Mouse (Mus musculus): ENCODE measurements around the gene Sugp2.

DNA sequence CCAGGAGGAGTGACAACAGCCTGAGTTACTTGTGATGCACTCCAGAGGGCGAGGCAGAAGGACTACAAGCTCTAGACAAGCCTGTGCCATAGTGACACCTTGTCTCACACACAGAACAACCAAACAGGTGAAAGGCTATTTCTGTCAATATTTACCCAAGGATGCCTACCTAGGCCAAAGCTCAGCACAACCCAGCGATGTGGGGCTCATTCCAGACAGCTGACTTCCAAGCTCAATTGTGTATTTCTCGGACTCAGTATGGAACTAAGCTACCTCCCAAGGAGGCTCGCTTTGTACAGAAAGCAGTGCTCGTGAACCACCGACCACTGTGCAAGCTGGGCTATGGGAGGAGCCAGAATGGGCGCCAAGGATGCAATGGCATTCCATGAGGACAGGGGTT is 36.4 kb upstream of the Sugp2 start:
- TF ChIP-seq CTCF (conservative IDR thresholded peaks at IDR 0.05; ENCODE audit: low read length) (no peak), NANOG (IDR thresholded peaks at IDR 0.05; ENCODE audit: borderline replicate concordance, low read length) (no peak), POU5F1 (IDR thresholded peaks at IDR 0.05; ENCODE audit: borderline replicate concordance, low read length) (no peak)

Measured in E14TG2a.4 (cell line).